Mouse (Mus musculus): ENCODE results near the gene Gm20843. TPM values are rescaled to one million over a fixed set of nuclear protein-coding genes. Genes with fewer than 3 reads are reported as not detected.
"Not testable (repeated sequence)": the region's sequence is repeated elsewhere in the genome, so short reads cannot be mapped to it uniquely, and the experiment has no call there.

The Gm20843 gene
- total RNA-seq (2021): not detected

- intact Hi-C loops (cut with DNase I); DNase-seq (ENCODE audit: low spot score in 2 of 2): not testable (repeated sequence)
Measured at GRCm38 (mm10) chrY:72247018-72247417, at the start of gene Gm20843. TSS of gene Gm20843 (minus strand) at chrY:72247118.
